Mouse (Mus musculus) bone marrow, adult 2 months (tissue): Measurements from ENCODE around the gene Yes1.

Source experiments
- CTCF ChIP-seq: fragments of 200-500 bp; IDR thresholded peaks from 2 replicates; pipeline ENCODE4 v1.5.1; 2011; ENCODE audit warnings: low read length, control low read depth; ENCODE audit not compliant: control insufficient read depth, insufficient read depth
- POLR2A ChIP-seq: fragments of 200-500 bp; IDR thresholded peaks from 2 replicates; pipeline ENCODE4 v1.6.1; 2011; ENCODE audit warnings: low read depth, mild to moderate bottlenecking, control low read depth, low read length, borderline replicate concordance; ENCODE audit not compliant: control insufficient read depth

DNA sequence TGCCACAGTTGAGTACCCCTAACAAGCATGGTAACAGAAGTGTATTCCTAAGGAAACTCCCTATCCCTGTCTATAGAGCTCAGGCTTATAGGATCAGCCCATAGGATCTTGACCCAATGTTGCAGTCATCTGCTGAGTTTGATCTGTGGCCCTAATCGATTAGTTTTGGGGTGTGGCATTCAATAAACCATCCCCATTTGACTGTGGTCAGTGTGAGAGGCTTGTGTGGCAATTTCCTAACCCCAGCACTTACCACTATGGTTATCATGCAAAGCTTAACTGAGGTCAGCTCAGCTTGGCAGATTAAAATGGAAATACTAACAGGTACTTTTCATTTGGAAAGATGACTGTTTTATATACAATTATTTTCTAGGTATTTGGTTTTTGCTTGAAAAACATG lies 5.1 kb upstream of the Yes1 start:
- TF ChIP-seq CTCF (no peak), POLR2A (no peak)
